Mouse (Mus musculus) lung, adult 2 months (tissue): ENCODE measurements around the gene Grcc10.

Experiments used
- CTCF ChIP-seq: fragments of 200-500 bp; IDR thresholded peaks from 2 replicates; pipeline ENCODE4 v1.5.1; 2011; ENCODE audit warnings: mild to moderate bottlenecking, low read length, control low read depth; ENCODE audit not compliant: insufficient read depth
- POLR2A ChIP-seq: fragments of 200-500 bp; IDR thresholded peaks from 2 replicates; pipeline ENCODE4 v1.6.1; 2011; ENCODE audit warnings: low read depth, mild to moderate bottlenecking, control low read depth, low read length, borderline replicate concordance; ENCODE audit errors: extremely low read depth

- no peak for TF ChIP-seq CTCF
- TF ChIP-seq POLR2A = no peak
Measured at GRCm38 (mm10) chr6:124701338-124701737, 39.8 kb downstream of the Grcc10 start.
